Mouse (Mus musculus) G1E (cell line): ENCODE data around the gene Tardbp. TPM values are rescaled to one million over a fixed set of nuclear protein-coding genes. Genes with fewer than 3 reads are reported as not detected.

ENCODE experiments used
- ATAC-seq: 2 replicates; pipeline ENCODE4 v1.8.0; 2016; ENCODE audit warnings: mild to moderate bottlenecking; ENCODE audit not compliant: insufficient number of reproducible peaks, poor library complexity, low FRiP score, severe bottlenecking; ENCODE audit errors: extremely low read depth
- DNase-seq: peaks from one replicate; pipeline ENCODE4 v3.0.0; 2012; ENCODE audit warnings: low spot score
- H3K27me3 ChIP-seq: 2 replicates; pipeline ENCODE4 v1.6.1; 2012; ENCODE audit warnings: mild to moderate bottlenecking, low read length, inconsistent platforms; ENCODE audit not compliant: insufficient read depth
- H3K36me3 ChIP-seq: replicated peaks from 2 replicates; pipeline ENCODE3; 2012; ENCODE audit warnings: mild to moderate bottlenecking, inconsistent platforms
- H3K4me1 ChIP-seq: 2 replicates; pipeline ENCODE4 v1.6.1; 2012; ENCODE audit warnings: low read depth, low read length, inconsistent platforms, mixed read lengths; ENCODE audit not compliant: insufficient read depth
- H3K4me3 ChIP-seq: 2 replicates; pipeline ENCODE4 v1.5.1; 2012; ENCODE audit warnings: low read depth, mild to moderate bottlenecking, inconsistent platforms, low read length, moderate library complexity, mixed read lengths
- H3K9me3 ChIP-seq: replicated peaks from 2 replicates; pipeline ENCODE4 v1.6.1; 2012; ENCODE audit warnings: inconsistent platforms
- CTCF ChIP-seq: IDR thresholded peaks from 2 replicates; pipeline ENCODE4 v1.5.1; 2012; ENCODE audit warnings: low read depth, low read length, inconsistent platforms, mixed read lengths
- GATA1 ChIP-seq: IDR thresholded peaks from 2 replicates; pipeline ENCODE4 v1.6.1; 2012; ENCODE audit warnings: borderline replicate concordance, low read length, inconsistent platforms, mixed read lengths
- GATA2 ChIP-seq: IDR thresholded peaks from 2 replicates; pipeline ENCODE4 v1.6.1; 2012; ENCODE audit warnings: low read depth, low read length, inconsistent platforms, borderline replicate concordance
- POLR2AphosphoS5 ChIP-seq: IDR thresholded peaks from 2 replicates; pipeline ENCODE4 v1.6.1; 2012; ENCODE audit warnings: low read depth, low read length, inconsistent platforms; ENCODE audit not compliant: insufficient replicate concordance
- TAL1 ChIP-seq: conservative IDR thresholded peaks from 2 replicates; pipeline ENCODE4 v1.6.1; 2012; ENCODE audit warnings: low read depth, low read length, inconsistent platforms, mixed read lengths
- polyA plus RNA-seq: library from polyadenylated mRNA; stranded (reverse); fragments of >175 nt; gene quantifications from 2 replicates; pipeline ENCODE4 v1.2.3, GENCODE M21; 2012
- total RNA-seq, 2 experiments: library from RNA; stranded (forward) in 1 of 2; stranded (reverse) in 1 of 2; fragments of 200-1000 nt in 1 of 2; fragments of >200 nt in 1 of 2; fragmentation: Nextera tagmentation in 1 of 2; gene quantifications; 2 replicates each; pipeline ENCODE4 v1.2.3; 2014 to 2017

Gene Tardbp
- total and polyA plus RNA-seq, 3 experiments: 59.3 to 649 (median 296) TPM

GRCm38 (mm10) chr4:148663326-148663725, 36.5 kb upstream of the Tardbp start:
- TF ChIP-seq POLR2AphosphoS5 (no peak), TAL1 (no peak), GATA1 (no peak), CTCF (no peak), GATA2 (no peak)
- H3K4me1 ChIP-seq: peaks cover 11% of the 10 kb centered on the region
- H3K4me3 ChIP-seq: no peak overlapping the region
- no peaks in the 10 kb centered on the region for H3K36me3 ChIP-seq
- H3K9me3 ChIP-seq: no peaks in the 10 kb centered on the region
- ATAC-seq (no peak), DNase-seq (no peak)
- peaks cover 39% of the 10 kb centered on the region for H3K27me3 ChIP-seq

- TF ChIP-seq POLR2AphosphoS5: no peak
- peak; percentile 80 for TF ChIP-seq CTCF
- TF ChIP-seq TAL1: no peak
- H3K4me1 ChIP-seq: peaks cover 11% of the 10 kb centered on the region
- peak; percentile 38 for DNase-seq
- no peak for ATAC-seq
- H3K9me3 ChIP-seq: no peaks in the 10 kb centered on the region
- no peak overlapping the region for H3K4me3 ChIP-seq
- H3K36me3 ChIP-seq: no peaks in the 10 kb centered on the region
- peaks cover 35% of the 10 kb centered on the region for H3K27me3 ChIP-seq
Measured at GRCm38 (mm10) chr4:148662168-148662965, 35.5 kb upstream of the Tardbp start.

GRCm38 (mm10) chr4:148660174-148660573, 33.4 kb upstream of the Tardbp start:
- DNase-seq (no peak), ATAC-seq (no peak)
- Histone ChIP-seq H3K9me3 (no peaks in the 10 kb centered on the region), H3K27me3 (peaks cover 36% of the 10 kb centered on the region), H3K4me3 (no peak overlapping the region), H3K36me3 (no peaks in the 10 kb centered on the region), H3K4me1 (peaks cover 11% of the 10 kb centered on the region)
- no peak for TF ChIP-seq GATA2
- TF ChIP-seq CTCF: no peak
- TF ChIP-seq GATA1: no peak
- TF ChIP-seq POLR2AphosphoS5: no peak
- no peak for TF ChIP-seq TAL1

- TF ChIP-seq TAL1 (no peak), CTCF (no peak), POLR2AphosphoS5 (no peak), GATA2 (no peak), GATA1 (no peak)
- no peaks in the 10 kb centered on the region for H3K36me3 ChIP-seq
- H3K27me3 ChIP-seq: peaks cover 24% of the 10 kb centered on the region
- ATAC-seq (no peak), DNase-seq (no peak)
- peaks cover 11% of the 10 kb centered on the region for H3K4me1 ChIP-seq
- no peak overlapping the region for H3K4me3 ChIP-seq
- H3K9me3 ChIP-seq: peaks cover 3% of the 10 kb centered on the region; the same call in 1 of the 2 replicates
Measured at GRCm38 (mm10) chr4:148657776-148658175, 31.0 kb upstream of the Tardbp start.

GRCm38 (mm10) chr4:148656691-148657258, 30.0 kb upstream of the Tardbp start:
- Histone ChIP-seq H3K36me3 (no peaks in the 10 kb centered on the region), H3K4me3 (no peak overlapping the region), H3K27me3 (peaks cover 17% of the 10 kb centered on the region), H3K4me1 (peaks cover 3% of the 10 kb centered on the region; the same call in 1 of the 2 replicates), H3K9me3 (peaks cover 3% of the 10 kb centered on the region; the same call in 1 of the 2 replicates)
- no peak for DNase-seq
- ATAC-seq: no peak
- TF ChIP-seq POLR2AphosphoS5: no peak
- TF ChIP-seq GATA1: no peak
- no peak for TF ChIP-seq CTCF
- TF ChIP-seq TAL1: no peak
- TF ChIP-seq GATA2: no peak

GRCm38 (mm10) chr4:148654701-148655398, 28.0 kb upstream of the Tardbp start:
- Histone ChIP-seq H3K4me3 (no peak overlapping the region), H3K27me3 (peaks cover 25% of the 10 kb centered on the region), H3K36me3 (no peaks in the 10 kb centered on the region), H3K9me3 (peaks cover 3% of the 10 kb centered on the region; the same call in 1 of the 2 replicates), H3K4me1 (no peaks in the 10 kb centered on the region)
- TF ChIP-seq CTCF (peak; percentile 17; the same call in 1 of the 2 replicates), POLR2AphosphoS5 (no peak)
- ATAC-seq (no peak), DNase-seq (no peak)
